Mouse (Mus musculus) lung, adult 2 months (tissue): Measurements from ENCODE around the gene Tex36.

Experiments
- CTCF ChIP-seq: fragments of 200-500 bp; IDR thresholded peaks from 2 replicates; pipeline ENCODE4 v1.5.1; 2011; ENCODE audit warnings: mild to moderate bottlenecking, low read length, control low read depth; ENCODE audit not compliant: insufficient read depth
- POLR2A ChIP-seq: fragments of 200-500 bp; IDR thresholded peaks from 2 replicates; pipeline ENCODE4 v1.6.1; 2011; ENCODE audit warnings: low read depth, mild to moderate bottlenecking, control low read depth, low read length, borderline replicate concordance; ENCODE audit errors: extremely low read depth

DNA sequence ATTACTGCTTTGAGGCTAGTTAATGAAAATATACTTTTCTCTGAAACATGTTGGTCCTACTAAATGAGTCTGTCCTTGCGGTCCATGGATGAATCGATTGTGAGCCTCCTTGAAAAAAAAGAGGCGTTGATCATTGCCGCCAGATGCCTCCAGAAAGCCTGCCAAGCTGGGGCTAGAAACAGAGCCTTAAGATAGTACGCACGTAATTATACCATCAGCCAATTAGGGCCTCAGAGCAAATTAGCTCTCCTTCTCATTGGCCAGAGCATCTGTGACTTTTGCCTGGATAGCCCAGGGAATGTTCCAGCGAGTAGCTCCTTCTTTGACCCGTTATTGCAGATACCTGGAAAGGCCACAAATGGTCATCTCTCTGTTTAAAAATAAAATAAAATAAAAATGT lies 7.6 kb upstream of the Tex36 start:
- no peak for TF ChIP-seq CTCF
- TF ChIP-seq POLR2A = no peak
